Mouse (Mus musculus) cortical plate, adult 2 months (tissue): ENCODE measurements around the gene Sesn1.

Experiments used
- CTCF ChIP-seq: fragments of 200-500 bp; IDR thresholded peaks from 2 replicates; pipeline ENCODE4 v1.5.1; 2011; ENCODE audit warnings: mild to moderate bottlenecking, control low read depth, low read length; ENCODE audit not compliant: insufficient read depth; ENCODE audit errors: extremely low read depth
- POLR2A ChIP-seq: fragments of 200-500 bp; IDR thresholded peaks from 2 replicates; pipeline ENCODE4 v1.6.1; 2011; ENCODE audit warnings: mild to moderate bottlenecking, low read length, control low read depth; ENCODE audit not compliant: insufficient read depth; ENCODE audit errors: extremely low read depth

DNA sequence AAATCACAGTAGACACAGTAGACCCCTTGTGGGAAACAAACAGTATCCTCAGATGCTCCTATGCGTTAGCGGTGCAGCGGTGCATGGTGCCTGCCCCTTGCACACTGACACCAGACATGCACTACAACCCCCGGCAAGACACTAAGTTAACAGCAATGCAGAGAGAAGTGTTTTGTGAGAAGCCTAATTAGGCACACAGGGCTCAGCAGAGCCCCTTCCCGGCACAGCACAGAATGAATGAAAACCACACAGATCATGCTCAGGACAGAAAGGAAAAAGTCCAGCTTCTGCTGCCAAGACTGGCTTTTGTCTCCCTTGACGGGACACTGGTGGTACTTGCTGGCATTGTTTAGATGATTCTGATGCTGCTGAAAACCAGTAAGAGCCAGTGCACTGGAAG lies 99.2 kb downstream of the Sesn1 start:
- TF ChIP-seq POLR2A, result no peak
- TF ChIP-seq CTCF, result no peak
